Mouse (Mus musculus) heart, adult 2 months (tissue): ENCODE results near the gene Cel. TPM values are rescaled to one million over a fixed set of nuclear protein-coding genes. Genes with fewer than 3 reads are reported as not detected.

Experiments
- DNase-seq, 2 experiments: peaks; one replicate each; pipeline ENCODE4 v3.0.0; 2021
- H3K27ac ChIP-seq: fragments of 200-600 bp; 2 replicates; pipeline ENCODE4 v1.8.1; 2022
- H3K27me3 ChIP-seq: fragments of 200-500 bp; 2 replicates; pipeline ENCODE4 v1.6.1; 2012; ENCODE audit warnings: mild to moderate bottlenecking, low read length, inconsistent platforms, mixed read lengths; ENCODE audit not compliant: control insufficient read depth, insufficient read depth
- H3K36me3 ChIP-seq: fragments of 200-500 bp; 2 replicates; pipeline ENCODE4 v1.6.1; 2012; ENCODE audit warnings: low read length, inconsistent platforms; ENCODE audit not compliant: control insufficient read depth, insufficient read depth
- H3K4me1 ChIP-seq: fragments of 200-500 bp; 2 replicates; pipeline ENCODE4 v1.6.1; 2011; ENCODE audit warnings: low read length; ENCODE audit not compliant: control insufficient read depth, insufficient read depth
- H3K4me3 ChIP-seq: fragments of 200-600 bp; 2 replicates; pipeline ENCODE4 v1.8.1; 2022
- H3K79me2 ChIP-seq: fragments of 200-500 bp; replicated peaks from 2 replicates; pipeline ENCODE4 v1.6.1; 2012; ENCODE audit warnings: mild to moderate bottlenecking, inconsistent platforms, low read length, moderate library complexity, mixed read lengths; ENCODE audit not compliant: control insufficient read depth, insufficient read depth
- H3K9ac ChIP-seq: fragments of 200-500 bp; 2 replicates; pipeline ENCODE4 v1.6.1; 2012; ENCODE audit warnings: low read depth, mild to moderate bottlenecking, control low read depth, inconsistent platforms, low read length, mixed read lengths
- CTCF ChIP-seq: fragments of 200-600 bp; IDR thresholded peaks from 2 replicates; pipeline ENCODE4 v1.8.1; 2022; ENCODE audit warnings: antibody characterized with exemption, mild to moderate bottlenecking, moderate library complexity
- EP300 ChIP-seq: fragments of 200-500 bp; IDR thresholded peaks from 2 replicates; pipeline ENCODE4 v1.6.1; 2011; ENCODE audit warnings: low read depth, low read length, control low read depth; ENCODE audit not compliant: insufficient read depth
- POLR2A ChIP-seq: fragments of 200-500 bp; IDR thresholded peaks from 2 replicates; pipeline ENCODE4 v1.6.1; 2011; ENCODE audit warnings: mild to moderate bottlenecking, low read depth, low read length, control low read depth; ENCODE audit not compliant: insufficient read depth
- WGBS: fragments of 180-500 bp; shearing (Covaris S2); methylation state at CpG from one replicate; pipeline ENCODE4 v1.1.7; 2018; 5-methylcytosine and 5-hydroxymethylcytosine counted together
- intact Hi-C: fragments of 180-260 bp; cut with DNase I; formaldehyde crosslinking; loops from one replicate; pipeline ENCODE4 v1.15.1; 2025
- long read RNA-seq: library from polyadenylated mRNA; stranded (forward); transcript quantifications from one replicate; pipeline ENCODE4 v2.0.0, GENCODE M21; 2021
- polyA plus RNA-seq: library from polyadenylated mRNA; depleted of rRNA; stranded (reverse); fragments of >200 nt; gene quantifications from 2 replicates; pipeline ENCODE4 v1.2.3, GENCODE M21; 2012; rRNA removed
- total RNA-seq, 2 experiments: library from RNA; stranded (reverse); gene quantifications; 2 replicates each; pipeline ENCODE4 v1.2.3; 2021

The Cel gene
- total RNA-seq (not detected), polyA plus RNA-seq (not detected in 2 replicates)
- long read RNA-seq, result 0 reads

GRCm38 (mm10) chr2:28563303-28563702, at the start of gene Cel:
Cel (minus strand) TSS chr2:28563403.
- Histone ChIP-seq H3K36me3 (no peaks in the 10 kb centered on the region), H3K27me3 (no peaks in the 10 kb centered on the region), H3K4me3 (no peak within 1 kb of the TSS), H3K4me1 (peaks cover 7% of the 10 kb centered on the region), H3K9ac (no peak within 1 kb of the TSS), H3K79me2 (no peaks in the 10 kb centered on the region), H3K27ac (no peak within 1 kb of the TSS)
- no peak for TF ChIP-seq POLR2A
- TF ChIP-seq EP300, result no peak
- TF ChIP-seq CTCF, result no peak
- no peak for DNase-seq
- 69% methylated on average over 6 of the region's 6 CpGs for WGBS
- intact Hi-C loops, result no loop called here

- Histone ChIP-seq H3K27me3 (no peaks in the 10 kb centered on the region), H3K79me2 (no peaks in the 10 kb centered on the region), H3K4me1 (no peaks in the 10 kb centered on the region), H3K4me3 (no peak overlapping the region), H3K27ac (no peak overlapping the region), H3K36me3 (no peaks in the 10 kb centered on the region), H3K9ac (no peak overlapping the region)
- TF ChIP-seq POLR2A (no peak), EP300 (no peak), CTCF (no peak)
- DNase-seq, result no peak
- intact Hi-C loops, result no loop called here
- WGBS, result 80% methylated on average over 10 of the region's 10 CpGs
Observed at GRCm38 (mm10) chr2:28612436-28613063, 49.3 kb upstream of the Cel start.

GRCm38 (mm10) chr2:28611407-28611787, 48.2 kb upstream of the Cel start:
- no peak for DNase-seq
- no peak overlapping the region for H3K4me3 ChIP-seq
- TF ChIP-seq EP300, result no peak
- TF ChIP-seq POLR2A, result no peak
- TF ChIP-seq CTCF, result no peak
- no peaks in the 10 kb centered on the region for H3K79me2 ChIP-seq
- 72% methylated on average over 17 of the region's 17 CpGs for WGBS
- no peaks in the 10 kb centered on the region for H3K36me3 ChIP-seq
- intact Hi-C loops, result no loop called here
- no peak overlapping the region for H3K9ac ChIP-seq
- H3K4me1 ChIP-seq, result no peaks in the 10 kb centered on the region
- no peak overlapping the region for H3K27ac ChIP-seq
- no peaks in the 10 kb centered on the region for H3K27me3 ChIP-seq

GRCm38 (mm10) chr2:28610716-28611406, 47.7 kb upstream of the Cel start:
- DNase-seq, result no peak
- Histone ChIP-seq H3K4me1 (no peaks in the 10 kb centered on the region), H3K4me3 (no peak overlapping the region), H3K79me2 (no peaks in the 10 kb centered on the region), H3K27me3 (no peaks in the 10 kb centered on the region), H3K27ac (no peak overlapping the region), H3K9ac (no peak overlapping the region), H3K36me3 (no peaks in the 10 kb centered on the region)
- TF ChIP-seq POLR2A (no peak), EP300 (no peak), CTCF (no peak)
- WGBS, result 85% methylated on average over 12 of the region's 12 CpGs
- intact Hi-C loops, result no loop called here

GRCm38 (mm10) chr2:28609851-28610250, 46.6 kb upstream of the Cel start:
- H3K27me3 ChIP-seq, result no peaks in the 10 kb centered on the region
- intact Hi-C loops, result no loop called here
- 81% methylated on average over 10 of the region's 10 CpGs for WGBS
- H3K9ac ChIP-seq, result no peak overlapping the region
- H3K79me2 ChIP-seq, result no peaks in the 10 kb centered on the region
- no peak for DNase-seq
- no peak overlapping the region for H3K27ac ChIP-seq
- no peak overlapping the region for H3K4me3 ChIP-seq
- no peak for TF ChIP-seq EP300
- no peak for TF ChIP-seq CTCF
- no peak for TF ChIP-seq POLR2A
- H3K36me3 ChIP-seq, result no peaks in the 10 kb centered on the region
- H3K4me1 ChIP-seq, result no peaks in the 10 kb centered on the region

- H3K4me1 ChIP-seq, result no peaks in the 10 kb centered on the region
- no peak overlapping the region for H3K9ac ChIP-seq
- DNase-seq, result no peak
- H3K27me3 ChIP-seq, result no peaks in the 10 kb centered on the region
- TF ChIP-seq EP300 (no peak), CTCF (no peak), POLR2A (no peak)
- WGBS, result 56% methylated on average over 10 of the region's 10 CpGs
- no peak overlapping the region for H3K27ac ChIP-seq
- intact Hi-C loops, result no loop called here
- no peaks in the 10 kb centered on the region for H3K79me2 ChIP-seq
- H3K4me3 ChIP-seq, result no peak overlapping the region
- no peaks in the 10 kb centered on the region for H3K36me3 ChIP-seq
Observed at GRCm38 (mm10) chr2:28607341-28608165, 44.4 kb upstream of the Cel start.
